Mouse (Mus musculus) cerebellum, adult 18-20 months (tissue): Measurements from ENCODE around the gene Pp2d1.

Source experiments
- DNase-seq, 2 experiments: peaks; one replicate each; pipeline ENCODE4 v3.0.0; 2021

Pp2d1 gene

DNA sequence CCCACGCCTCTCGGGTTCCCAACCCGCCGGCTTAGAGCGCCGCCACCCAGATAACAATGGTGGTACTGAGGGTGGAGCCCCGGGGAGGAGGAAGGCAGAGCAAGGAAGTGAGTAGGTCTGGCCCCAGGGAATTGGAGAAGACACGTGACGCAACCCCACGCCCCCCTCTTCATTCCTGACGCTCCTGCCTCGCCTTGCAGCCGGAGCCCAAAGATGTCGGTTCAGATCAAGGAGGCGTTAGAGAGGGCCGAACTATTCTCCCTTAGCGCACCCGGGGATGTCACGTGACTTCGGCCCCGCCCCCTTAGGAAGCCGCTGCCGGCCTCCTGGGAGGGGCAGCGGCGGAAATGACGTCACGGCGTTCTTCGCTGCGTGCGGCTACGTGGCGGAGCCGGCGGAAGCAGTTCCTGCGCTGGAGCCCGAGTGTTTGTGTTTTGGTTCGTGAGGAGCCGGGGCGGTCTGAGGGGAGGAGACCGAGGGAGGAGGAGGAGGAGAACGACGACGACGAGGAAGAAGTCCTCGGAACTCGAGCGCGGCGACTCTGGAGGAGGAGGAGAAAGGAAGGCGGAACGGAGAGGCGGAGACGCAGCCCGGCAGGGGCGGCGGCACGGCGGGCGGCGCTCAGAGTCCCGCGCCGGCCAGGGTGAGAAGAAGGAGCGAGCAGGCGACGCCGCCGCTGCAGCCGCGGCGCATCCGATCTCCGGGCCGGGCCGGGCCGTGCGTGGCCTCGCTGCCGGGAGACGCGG lies 60.2 kb downstream of the Pp2d1 start, which contains the start of gene Rab5a:
Rab5a (plus strand) TSS at position 377 of the 746 bp plus-strand sequence.
- DNase-seq = peak; percentile 99

DNA sequence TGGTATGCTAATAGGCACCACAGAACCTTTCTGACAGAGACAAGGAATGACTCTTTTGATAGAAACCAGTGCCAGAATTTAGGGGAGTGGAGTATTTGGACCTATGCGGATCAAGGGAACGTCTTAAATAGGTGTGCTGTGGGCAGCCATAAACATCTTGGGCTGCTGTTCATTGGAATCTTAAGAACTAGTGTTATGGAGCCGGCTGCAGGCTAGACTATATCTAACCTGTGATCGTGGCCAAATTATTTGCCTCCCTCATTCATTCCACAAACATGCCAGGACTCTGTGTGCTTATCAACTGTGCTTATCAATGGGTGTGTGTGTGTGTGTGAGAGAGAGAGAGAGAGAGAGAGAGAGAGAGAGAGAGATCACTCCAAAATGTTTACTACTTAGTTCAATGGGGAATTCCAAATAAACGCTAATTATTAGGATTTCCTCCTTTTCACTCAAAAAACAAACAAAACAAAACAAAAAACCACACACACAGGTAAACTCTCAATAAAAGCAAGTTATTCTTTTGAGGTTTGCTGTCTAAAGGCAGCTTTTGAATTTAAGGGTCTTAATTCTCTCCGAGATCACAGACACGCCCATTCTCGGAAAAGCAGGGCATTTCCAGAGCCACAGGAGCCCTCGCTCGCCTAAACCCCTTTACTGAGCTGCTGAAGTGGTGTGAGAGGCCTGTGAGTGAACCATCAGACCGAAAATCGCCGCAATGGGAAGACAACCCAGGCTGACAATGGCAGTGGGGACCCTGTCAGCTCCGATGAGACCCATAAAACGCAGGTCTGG lies 61.0 kb downstream of the Pp2d1 start:
- DNase-seq = no peak

DNA sequence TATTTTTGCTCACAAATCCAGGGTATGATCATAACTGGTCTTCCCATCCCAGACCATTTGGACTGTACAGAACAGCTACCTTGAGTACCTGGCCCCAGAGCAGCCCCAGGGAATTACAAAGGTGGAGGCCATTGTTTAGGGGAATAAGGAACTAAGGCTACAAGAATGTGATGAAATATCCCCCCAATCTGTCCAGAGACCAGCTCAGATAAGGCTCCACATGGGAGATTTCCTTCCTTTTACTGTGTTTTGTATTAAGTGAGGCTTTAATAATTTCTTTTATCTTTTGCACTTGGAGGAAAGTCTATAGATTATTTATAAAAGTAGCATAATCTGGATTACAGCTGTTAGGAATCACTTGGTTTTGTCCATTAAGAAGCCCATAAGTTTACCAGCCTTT lies 70.6 kb downstream of the Pp2d1 start:
- DNase-seq = no peak

DNA sequence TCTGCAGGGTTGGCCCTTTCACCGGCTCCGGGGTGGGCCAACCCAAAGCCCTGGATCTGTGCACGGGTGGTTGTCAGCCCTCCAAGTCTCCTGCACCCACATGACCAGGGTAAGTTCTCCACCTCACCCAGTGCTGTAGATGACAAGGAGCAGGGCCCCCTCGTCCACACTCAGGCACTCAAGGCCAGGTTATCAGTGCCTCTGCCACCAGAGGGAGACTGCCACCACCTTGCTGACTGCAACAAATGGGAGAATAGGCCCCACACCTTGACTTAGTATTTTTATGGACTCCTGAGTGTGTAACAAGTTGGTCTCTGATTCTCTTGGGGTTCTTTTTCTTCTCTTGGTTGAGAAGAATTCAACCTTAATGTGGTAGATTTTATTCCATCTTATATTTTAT lies 73.7 kb downstream of the Pp2d1 start:
- DNase-seq = no peak

DNA sequence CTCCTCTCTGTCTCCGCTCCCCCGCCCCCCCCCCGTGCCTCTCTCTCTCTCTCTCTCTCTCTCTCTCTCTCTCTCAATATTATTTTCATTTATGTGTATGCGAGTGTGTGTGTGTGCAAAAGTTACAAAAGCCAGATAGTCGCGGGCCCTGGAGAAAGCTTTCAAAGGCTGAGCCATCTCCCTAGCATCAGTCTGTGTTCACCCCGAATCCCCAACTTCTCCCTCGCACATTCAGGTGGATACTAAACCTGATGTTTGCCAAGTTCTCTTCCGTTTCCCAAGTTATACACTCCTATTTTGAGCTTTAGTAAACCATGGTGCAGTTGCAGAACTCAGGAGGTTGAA lies 75.8 kb downstream of the Pp2d1 start:
- DNase-seq = no peak

DNA sequence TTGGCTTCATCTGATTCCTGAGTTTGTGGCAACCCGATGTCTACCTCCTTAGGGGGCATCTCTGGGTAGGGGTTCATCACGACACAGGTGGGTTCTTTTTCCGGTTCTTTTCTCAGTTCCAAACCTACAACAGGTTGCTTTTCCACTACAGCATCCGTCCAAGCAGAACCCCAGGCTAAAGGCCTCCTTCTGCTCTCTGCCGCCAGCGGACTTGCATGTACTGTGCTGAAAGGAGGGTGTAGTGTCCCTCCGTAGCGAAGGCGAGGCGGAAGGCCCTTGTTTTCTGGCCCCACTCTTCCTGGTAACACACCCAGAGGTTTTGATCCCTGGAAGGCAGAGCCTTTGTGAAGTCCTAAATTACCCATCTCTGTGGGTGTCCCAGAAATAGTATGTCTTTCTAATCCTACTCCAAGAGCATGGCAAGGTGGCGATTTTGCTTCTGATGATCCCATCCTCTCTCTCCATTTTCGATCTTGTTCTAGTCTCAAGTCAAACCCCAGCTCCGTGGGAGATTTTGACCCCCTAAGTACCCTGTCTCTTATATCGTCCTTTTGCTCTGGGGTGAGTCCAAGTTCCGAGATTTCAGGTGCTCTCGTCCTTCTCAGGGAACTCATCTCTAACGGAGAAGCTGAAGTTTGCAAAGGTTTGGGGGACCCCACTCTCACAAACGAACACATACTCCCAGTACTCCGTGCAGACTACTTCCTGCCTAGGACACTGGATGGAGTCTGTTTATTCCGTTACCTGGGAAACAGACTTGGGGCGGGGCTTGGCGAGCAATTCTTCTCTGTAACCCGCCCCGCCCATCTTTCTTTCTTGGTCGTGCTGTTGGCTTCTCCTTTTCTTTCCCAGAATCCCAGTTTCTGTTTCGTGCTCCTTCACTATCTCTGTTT lies 76.4 kb downstream of the Pp2d1 start, which contains the start of gene Efhb:
Efhb (minus strand) TSS at position 719 of the 893 bp plus-strand sequence.
- DNase-seq = peak; percentile 49 to 63
